Mouse (Mus musculus) hindbrain, embryonic 10.5 days (tissue): ENCODE measurements at regions not wholly inside any gene's neighbourhood (a gene's known extent, or its start where the extent isn't known, plus 50 kb on each side); places are given as distances from the start of the nearest gene placed in this dataset.

Experiments used
- DNase-seq: peaks from one replicate; pipeline ENCODE4 v3.0.0-alpha.2; 2017; ENCODE audit warnings: low spot score
- H3K27ac ChIP-seq: fragments of 300-500 bp; sonication (generic); 2 replicates; pipeline ENCODE4 v1.5.1; 2016; ENCODE audit warnings: mild to moderate bottlenecking, moderate library complexity
- H3K27me3 ChIP-seq: fragments of 300-500 bp; sonication (generic); 2 replicates; pipeline ENCODE4 v1.6.1; 2016; ENCODE audit warnings: mild to moderate bottlenecking; ENCODE audit not compliant: poor library complexity, insufficient read depth, severe bottlenecking
- H3K36me3 ChIP-seq: fragments of 300-500 bp; sonication (generic); 2 replicates; pipeline ENCODE4 v1.6.1; 2016; ENCODE audit warnings: mild to moderate bottlenecking, moderate library complexity
- H3K4me1 ChIP-seq: fragments of 300-500 bp; sonication (generic); replicated peaks from 2 replicates; pipeline ENCODE4 v1.6.1; 2016; ENCODE audit warnings: mild to moderate bottlenecking
- H3K4me3 ChIP-seq: fragments of 300-500 bp; sonication (generic); 2 replicates; pipeline ENCODE4 v1.5.1; 2016; ENCODE audit warnings: mild to moderate bottlenecking, moderate library complexity
- H3K9me3 ChIP-seq: fragments of 300-500 bp; sonication (generic); 2 replicates; pipeline ENCODE4 v1.6.1; 2016; ENCODE audit warnings: mild to moderate bottlenecking, moderate library complexity
- WGBS: fragments of 180-500 bp; shearing (Covaris S2); methylation state at CpG from one replicate; pipeline ENCODE4 v1.1.7; 2016; 5-methylcytosine and 5-hydroxymethylcytosine counted together

GRCm38 (mm10) chr11:114198317-114199032 is 131.6 kb upstream of the Sdk2 start:
- no peak overlapping the region for H3K4me3 ChIP-seq
- H3K9me3 ChIP-seq = no peaks in the 10 kb centered on the region
- H3K4me1 ChIP-seq = peaks cover 27% of the 10 kb centered on the region
- peak; percentile 41 for DNase-seq
- no peak overlapping the region for H3K27ac ChIP-seq
- peaks cover 2% of the 10 kb centered on the region; the same call in 1 of the 2 replicates for H3K27me3 ChIP-seq
- H3K36me3 ChIP-seq = no peaks in the 10 kb centered on the region
- WGBS = 69% methylated on average over 15 of the region's 15 CpGs

- Histone ChIP-seq H3K4me3 (no peak overlapping the region), H3K27me3 (peaks cover 2% of the 10 kb centered on the region), H3K4me1 (peaks cover 33% of the 10 kb centered on the region), H3K9me3 (peaks cover 7% of the 10 kb centered on the region; the same call in 1 of the 2 replicates), H3K36me3 (no peaks in the 10 kb centered on the region), H3K27ac (no peak overlapping the region)
- WGBS = 91% methylated on average over 2 of the region's 2 CpGs
- DNase-seq = no peak
These were observed 128.4 kb upstream of the Sdk2 start for GRCm38 (mm10) chr11:114195291-114195690.

- DNase-seq = no peak
- Histone ChIP-seq H3K4me3 (0 out of 2 replicates have a peak overlapping the region, but pooled peaks have one; percentile 6), H3K36me3 (no peaks in the 10 kb centered on the region), H3K4me1 (peaks cover 32% of the 10 kb centered on the region), H3K27ac (peak overlapping the region; percentile 35; the same call in 1 of the 2 replicates), H3K27me3 (peaks cover 6% of the 10 kb centered on the region), H3K9me3 (peaks cover 8% of the 10 kb centered on the region; the same call in 1 of the 2 replicates)
- WGBS = 45% methylated on average over 16 of the region's 16 CpGs
These were observed 127.3 kb upstream of the Sdk2 start for GRCm38 (mm10) chr11:114194055-114194706.

GRCm38 (mm10) chr11:114193018-114193417 is 126.2 kb upstream of the Sdk2 start:
- 97% methylated on average over 7 of the region's 7 CpGs for WGBS
- Histone ChIP-seq H3K4me1 (peaks cover 20% of the 10 kb centered on the region), H3K27me3 (peaks cover 6% of the 10 kb centered on the region), H3K9me3 (peaks cover 8% of the 10 kb centered on the region; the same call in 1 of the 2 replicates), H3K4me3 (no peak overlapping the region), H3K36me3 (no peaks in the 10 kb centered on the region), H3K27ac (no peak overlapping the region)
- no peak for DNase-seq

- Histone ChIP-seq H3K27me3 (peaks cover 13% of the 10 kb centered on the region), H3K27ac (no peak overlapping the region), H3K4me3 (no peak overlapping the region), H3K4me1 (peaks cover 23% of the 10 kb centered on the region), H3K36me3 (no peaks in the 10 kb centered on the region), H3K9me3 (peaks cover 8% of the 10 kb centered on the region; the same call in 1 of the 2 replicates)
- 60% methylated on average over 5 of the region's 5 CpGs for WGBS
- no peak for DNase-seq
These were observed 124.8 kb upstream of the Sdk2 start for GRCm38 (mm10) chr11:114191661-114192060.

GRCm38 (mm10) chr11:114184970-114185882 is 118.4 kb upstream of the Sdk2 start:
- Histone ChIP-seq H3K27ac (no peak overlapping the region), H3K4me1 (peaks cover 37% of the 10 kb centered on the region), H3K27me3 (peaks cover 13% of the 10 kb centered on the region; the same call in 1 of the 2 replicates), H3K9me3 (peaks cover under 1% of the 10 kb centered on the region; the same call in 1 of the 2 replicates), H3K4me3 (no peak overlapping the region), H3K36me3 (no peaks in the 10 kb centered on the region)
- WGBS = 49% methylated on average over 18 of the region's 18 CpGs
- DNase-seq = peak; percentile 62

GRCm38 (mm10) chr11:114184431-114184830 is 117.6 kb upstream of the Sdk2 start:
- 0 out of 2 replicates have a peak overlapping the region, but pooled peaks have one; percentile 13 for H3K27ac ChIP-seq
- H3K4me1 ChIP-seq = peaks cover 38% of the 10 kb centered on the region
- no peak overlapping the region for H3K4me3 ChIP-seq
- H3K27me3 ChIP-seq = peaks cover 9% of the 10 kb centered on the region; the same call in 1 of the 2 replicates
- DNase-seq = no peak
- no peaks in the 10 kb centered on the region for H3K9me3 ChIP-seq
- no peaks in the 10 kb centered on the region for H3K36me3 ChIP-seq
- WGBS = 79% methylated on average over 5 of the region's 5 CpGs

GRCm38 (mm10) chr11:114183231-114183630 is 116.4 kb upstream of the Sdk2 start:
- peaks cover 50% of the 10 kb centered on the region for H3K4me1 ChIP-seq
- H3K9me3 ChIP-seq = no peaks in the 10 kb centered on the region
- WGBS = 89% methylated on average over 10 of the region's 10 CpGs
- H3K36me3 ChIP-seq = no peaks in the 10 kb centered on the region
- no peak overlapping the region for H3K4me3 ChIP-seq
- H3K27ac ChIP-seq = no peak overlapping the region
- DNase-seq = no peak
- peaks cover 12% of the 10 kb centered on the region for H3K27me3 ChIP-seq

- H3K4me3 ChIP-seq = no peak overlapping the region
- peaks cover 50% of the 10 kb centered on the region for H3K4me1 ChIP-seq
- H3K27ac ChIP-seq = peak overlapping the region; percentile 30; the same call in 1 of the 2 replicates
- no peaks in the 10 kb centered on the region for H3K36me3 ChIP-seq
- DNase-seq = no peak
- 66% methylated on average over 6 of the region's 6 CpGs for WGBS
- H3K9me3 ChIP-seq = no peaks in the 10 kb centered on the region
- H3K27me3 ChIP-seq = peaks cover 18% of the 10 kb centered on the region
These were observed 112.1 kb upstream of the Sdk2 start for GRCm38 (mm10) chr11:114178746-114179472.

- Histone ChIP-seq H3K36me3 (no peaks in the 10 kb centered on the region), H3K4me1 (peaks cover 42% of the 10 kb centered on the region), H3K9me3 (no peaks in the 10 kb centered on the region), H3K4me3 (no peak overlapping the region), H3K27me3 (peaks cover 21% of the 10 kb centered on the region), H3K27ac (0 out of 2 replicates have a peak overlapping the region, but pooled peaks have one; percentile 40)
- no peak for DNase-seq
- WGBS = 60% methylated on average over 4 of the region's 4 CpGs
These were observed 110.9 kb upstream of the Sdk2 start for GRCm38 (mm10) chr11:114177789-114178188.

GRCm38 (mm10) chr11:114177281-114177680 is 110.4 kb upstream of the Sdk2 start:
- H3K27ac ChIP-seq = peak overlapping the region; percentile 53
- 77% methylated on average over 1 of the region's 1 CpGs for WGBS
- DNase-seq = no peak

More at GRCm38 (mm10) chr11:114177281-114177680, 110.4 kb upstream of the Sdk2 start:
- Histone ChIP-seq H3K27me3 (peaks cover 22% of the 10 kb centered on the region), H3K4me3 (no peak overlapping the region), H3K4me1 (peaks cover 42% of the 10 kb centered on the region), H3K9me3 (no peaks in the 10 kb centered on the region), H3K36me3 (no peaks in the 10 kb centered on the region)
